Mouse (Mus musculus) E14TG2a.4 (cell line): Measurements from ENCODE around the gene Efna5.

Source experiments
- CTCF ChIP-seq: conservative IDR thresholded peaks from 2 replicates; pipeline ENCODE4 v1.5.1; 2014; ENCODE audit warnings: low read length
- POU5F1 ChIP-seq: IDR thresholded peaks from 2 replicates; pipeline ENCODE4 v1.6.1; 2014; ENCODE audit warnings: low read length, borderline replicate concordance

DNA sequence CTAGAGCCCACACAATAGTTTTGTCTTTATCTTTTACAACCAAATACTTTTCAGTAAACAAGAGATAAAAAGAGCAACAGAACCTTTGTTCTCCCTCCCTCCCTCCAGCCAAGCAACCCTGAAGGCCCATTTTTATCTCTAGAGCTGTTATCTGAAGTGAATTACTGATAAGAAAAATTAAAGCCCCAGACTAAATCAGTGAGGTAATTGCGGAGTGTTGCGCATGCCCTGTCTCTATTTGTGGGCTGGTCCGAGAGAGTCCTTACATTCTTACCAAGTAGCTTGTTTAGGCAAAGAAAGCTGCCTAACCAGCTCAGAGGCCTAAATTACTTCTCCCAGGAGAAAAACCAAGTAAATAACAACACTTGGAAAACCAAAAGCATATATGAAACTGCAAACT lies 167.7 kb downstream of the Efna5 start:
- TF ChIP-seq CTCF: no peak
- no peak for TF ChIP-seq POU5F1
